Mouse (Mus musculus) mature B cell (primary cell): ENCODE measurements around the gene Gm5890.
"Not testable (repeated sequence)": the region's sequence is repeated elsewhere in the genome, so short reads cannot be mapped to it uniquely, and the experiment has no call there.

Source experiments
- in situ Hi-C: fragments of 300-500 bp; cut with MboI; formaldehyde crosslinking; loops from 2 replicates; pipeline ENCODE4 v1.14.3; 2019

Gene Gm5890

GRCm38 (mm10) chr7:20262734-20263133 is at the start of gene Gm5890:
TSS of gene Gm5890 (minus strand) at chr7:20262834.
- in situ Hi-C loops = not testable (repeated sequence)

- in situ Hi-C loops = not testable (repeated sequence)
These were observed 28.9 kb downstream of the Gm5890 start, which contains the start of gene Gm4498 for GRCm38 (mm10) chr7:20233728-20234127. TSS of gene Gm4498 (minus strand) at chr7:20233828.
